Mouse (Mus musculus) spleen, postnatal 36 days (tissue): Measurements from ENCODE around the gene Eif5a2.
"Not testable (repeated sequence)": the region's sequence is repeated elsewhere in the genome, so short reads cannot be mapped to it uniquely, and the experiment has no call there.

Experiments used
- DNase-seq, 2 experiments: peaks; one replicate each; pipeline ENCODE4 v3.0.0; 2022; ENCODE audit warnings: low spot score in 2 of 2, mixed read lengths in 1 of 2

Gene Eif5a2

DNA sequence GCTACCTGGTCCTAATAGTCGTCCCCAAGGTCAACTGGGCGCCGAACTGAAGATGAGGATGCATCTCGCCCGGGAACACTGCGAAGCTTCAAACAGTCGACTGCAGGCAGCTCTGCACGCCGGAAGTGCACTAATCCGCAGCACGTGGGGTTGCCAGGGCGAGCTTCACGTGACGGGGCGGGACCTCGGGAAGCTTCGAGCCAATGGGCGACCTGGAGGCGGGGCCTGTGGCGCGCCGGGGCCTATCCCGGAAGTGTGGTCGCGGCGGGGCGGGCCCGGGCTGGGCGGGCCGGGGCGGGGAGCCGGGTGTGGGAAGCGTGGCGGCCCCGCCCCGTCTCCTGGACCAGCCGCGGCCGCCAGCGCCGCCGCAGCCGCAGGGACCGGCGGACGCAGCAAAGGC, at the start of gene Eif5a2:
Gene Eif5a2 (plus strand): TSS at position 283 of the 400 bp plus-strand sequence.
- DNase-seq, result peak; percentile 90 to 93

DNA sequence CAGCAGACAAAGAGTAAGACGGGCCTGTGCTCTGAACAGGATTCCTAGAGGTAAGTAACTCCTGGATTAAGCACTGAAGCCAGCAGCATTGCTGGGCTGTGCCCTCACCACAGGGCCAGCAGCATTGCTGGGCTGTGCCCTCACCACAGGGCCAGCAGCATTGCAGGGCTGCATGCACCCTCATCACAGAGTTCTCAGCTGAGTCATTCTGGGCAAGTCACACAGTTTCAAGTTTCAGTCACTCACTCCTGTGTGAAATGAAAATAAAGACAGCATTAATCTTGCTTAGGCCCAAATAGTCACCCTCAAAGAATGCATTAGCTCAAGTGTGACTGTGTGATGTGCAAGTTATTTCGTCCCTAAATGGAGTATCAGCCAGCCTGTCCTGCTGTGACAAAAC, 46.4 kb upstream of the Eif5a2 start:
- DNase-seq, result no peak

DNA sequence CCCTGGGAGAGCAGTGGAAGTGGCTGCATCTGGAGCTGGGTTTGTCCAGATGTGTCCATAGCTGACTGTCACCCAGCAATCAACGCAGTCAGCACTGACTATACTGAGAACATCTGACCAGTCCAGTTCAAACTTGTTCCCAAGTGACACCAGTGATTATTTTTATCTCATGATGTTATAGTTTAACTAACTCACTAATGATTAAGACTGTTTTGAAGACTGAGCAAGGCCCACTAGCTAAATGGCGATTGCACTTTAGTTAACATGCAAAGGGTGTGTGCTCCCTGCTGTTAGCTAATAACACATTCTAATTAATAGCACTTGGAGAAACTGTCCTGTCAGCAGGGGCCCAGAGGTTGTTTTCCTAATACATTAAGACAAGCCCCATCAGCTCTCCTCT, 44.1 kb upstream of the Eif5a2 start:
- no peak for DNase-seq

DNA sequence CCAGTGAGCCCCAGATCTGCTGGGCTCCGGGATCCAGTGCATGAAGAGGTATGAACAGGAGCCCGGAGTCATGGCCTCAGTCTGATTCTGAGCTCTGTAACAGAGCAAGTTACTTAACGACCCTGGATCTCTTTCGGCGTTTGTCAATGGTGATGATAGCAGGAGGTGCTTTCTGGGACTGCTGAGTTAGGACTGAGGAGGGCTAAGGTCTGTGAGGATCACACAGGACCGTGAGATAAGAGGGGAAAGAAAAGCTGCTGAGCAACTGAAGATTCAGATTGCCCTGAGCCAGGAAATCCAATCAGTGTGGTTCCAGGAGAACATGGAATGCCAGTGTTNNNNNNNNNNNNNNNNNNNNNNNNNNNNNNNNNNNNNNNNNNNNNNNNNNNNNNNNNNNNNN, 40.7 kb upstream of the Eif5a2 start:
- DNase-seq, result no peak

DNA sequence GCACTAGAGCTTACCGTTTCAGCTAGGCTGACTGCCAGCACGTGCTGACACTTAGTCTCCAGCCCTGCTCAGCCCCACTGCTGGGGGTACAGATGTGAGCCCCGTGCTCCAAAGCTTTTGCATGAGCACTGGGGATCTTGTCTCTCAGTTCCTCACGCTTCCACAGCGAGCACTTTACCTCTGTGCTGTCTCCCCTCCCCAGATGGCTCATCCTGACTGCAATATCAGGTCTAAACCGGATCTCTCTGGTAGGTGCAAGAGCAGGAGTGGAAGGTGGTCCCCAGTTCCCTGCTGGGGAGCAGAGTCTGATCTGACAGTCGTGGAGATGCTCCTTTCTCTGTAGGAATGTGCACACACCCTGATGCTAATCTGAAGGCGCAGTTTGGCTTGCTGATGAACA, 37.8 kb upstream of the Eif5a2 start:
- DNase-seq, result no peak

DNA sequence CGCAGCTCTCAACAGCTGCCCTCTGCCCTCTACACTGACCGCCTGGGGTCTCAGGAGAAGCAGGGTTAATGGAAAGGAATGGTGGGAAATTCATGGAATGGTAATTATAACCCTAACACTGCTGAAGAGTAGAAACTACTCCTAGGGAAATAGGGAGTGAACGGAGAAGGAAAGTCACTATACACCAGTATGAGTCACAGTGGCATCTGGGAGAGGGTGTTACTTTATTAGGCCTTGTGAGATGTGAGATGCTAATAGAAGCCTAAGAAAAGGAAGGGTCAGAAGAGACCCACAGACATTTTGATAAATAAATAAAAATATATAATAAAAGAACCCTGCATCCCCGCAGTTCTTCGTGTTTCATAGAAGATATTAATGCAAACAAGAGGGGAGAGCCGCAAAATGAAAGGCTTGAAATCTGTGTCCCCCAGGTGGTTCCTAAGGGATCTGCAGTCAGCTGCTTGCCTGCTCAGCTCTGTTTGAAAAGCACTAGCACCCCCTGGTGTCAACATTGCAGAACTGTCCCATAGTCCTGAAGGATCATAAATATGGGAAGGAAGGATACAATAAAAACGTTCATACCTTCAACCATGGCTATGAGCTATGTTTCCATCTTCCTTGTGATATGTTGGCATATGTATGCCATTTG, 35.1 kb upstream of the Eif5a2 start:
- DNase-seq, result peak; percentile 43 to 62

DNA sequence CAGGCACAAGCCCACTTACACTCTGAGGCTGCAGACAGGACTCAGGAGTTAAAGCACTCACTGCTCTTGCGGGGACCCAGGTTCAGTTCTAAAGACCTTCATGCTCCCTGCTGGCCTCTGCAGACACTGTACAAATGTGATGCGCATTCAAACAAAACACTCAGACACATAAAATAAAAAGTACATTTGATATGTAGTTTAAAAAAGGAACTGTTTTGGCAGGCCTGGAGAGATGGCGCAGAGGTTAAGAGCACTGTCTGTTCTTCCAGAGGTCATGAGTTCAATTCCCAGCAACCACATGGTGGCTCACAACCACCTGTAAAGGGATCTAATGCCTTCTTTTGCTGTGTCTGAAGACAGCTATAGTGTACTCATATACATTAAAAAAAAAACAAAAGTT, 32.9 kb upstream of the Eif5a2 start:
- DNase-seq, result no peak

DNA sequence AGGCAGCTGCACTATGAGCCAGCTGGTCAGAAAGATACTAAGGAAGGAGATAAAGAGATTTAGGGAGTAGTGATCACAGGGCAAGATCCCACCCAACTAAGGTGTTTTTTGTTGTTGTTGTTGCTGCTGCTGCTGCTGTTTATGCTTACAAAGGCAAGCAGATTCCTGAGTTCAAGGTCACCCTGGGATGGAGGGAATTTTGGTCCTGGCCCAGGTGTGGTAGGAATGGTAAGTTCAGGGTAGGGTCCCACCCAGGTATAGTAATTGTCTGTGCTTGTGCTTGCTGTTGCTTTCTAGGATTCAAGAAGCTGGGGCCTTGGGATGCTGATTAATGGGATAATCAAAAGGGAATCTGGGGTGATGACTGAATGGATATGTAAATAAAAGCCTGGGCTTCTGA, 32.1 kb upstream of the Eif5a2 start:
- no peak for DNase-seq

DNA sequence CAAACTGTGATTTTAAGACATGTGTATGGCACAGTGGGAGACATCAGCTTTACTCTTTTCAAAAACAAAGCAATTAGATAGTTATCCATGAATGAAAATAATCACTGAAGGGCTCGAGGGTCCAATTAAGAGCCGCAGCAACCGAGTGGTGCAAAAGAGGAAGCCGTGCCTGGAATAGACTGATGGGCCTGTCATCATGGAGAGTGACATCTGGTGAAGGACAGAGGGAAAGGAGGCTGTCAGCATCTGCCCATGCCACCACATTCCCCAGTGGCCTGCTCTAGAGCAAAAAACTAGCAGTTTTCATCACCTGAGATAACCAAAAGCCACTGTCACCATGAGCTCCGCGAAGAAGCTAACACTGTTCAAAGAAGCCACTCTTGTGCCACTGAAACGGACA, 25.6 kb upstream of the Eif5a2 start:
- no peak for DNase-seq

DNA sequence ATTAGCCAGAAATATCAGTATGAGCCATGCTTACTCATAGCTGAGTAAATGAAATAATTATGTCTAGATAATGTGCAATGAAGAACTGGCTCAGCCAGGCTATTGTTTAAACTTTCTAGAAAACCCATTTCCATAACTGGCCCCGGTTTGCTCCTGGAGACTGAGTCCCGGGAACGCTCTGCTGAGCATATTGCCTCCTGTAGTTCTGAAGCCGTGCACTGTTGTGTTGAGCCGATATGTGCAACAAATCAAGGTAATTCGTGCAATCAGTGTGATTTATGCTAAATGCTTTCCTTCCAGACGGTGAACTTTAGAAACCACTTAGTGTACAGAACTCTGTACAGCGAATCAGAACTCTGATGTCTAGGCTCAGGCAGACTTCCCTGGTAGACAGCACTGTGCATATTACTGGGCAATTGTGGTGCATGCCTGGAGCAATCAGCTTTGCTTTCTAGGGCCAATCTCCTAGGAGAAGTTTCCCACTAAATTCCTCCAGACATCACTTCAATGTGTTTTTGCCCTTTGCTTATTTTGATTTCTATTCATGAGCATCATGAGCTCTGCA, 19.8 kb upstream of the Eif5a2 start:
- no peak for DNase-seq

DNA sequence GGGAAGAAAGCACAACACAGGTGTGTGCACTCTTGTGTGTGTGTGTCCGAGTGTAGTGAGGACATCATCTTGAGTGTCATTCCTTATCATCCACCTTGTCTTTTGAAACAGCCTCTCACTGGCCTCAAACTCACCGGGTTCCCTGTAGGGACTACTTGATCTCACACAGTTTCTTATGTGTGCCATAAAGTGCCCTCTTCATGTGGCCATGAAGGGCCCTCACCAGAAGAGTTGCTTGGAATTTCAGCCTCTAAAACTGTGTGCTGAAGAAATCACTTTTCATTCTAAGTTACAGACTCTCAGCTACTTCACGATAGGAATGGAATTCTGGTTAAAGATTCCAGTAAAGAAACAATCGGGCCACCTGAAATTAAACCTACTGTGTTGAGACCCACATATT, 14.1 kb upstream of the Eif5a2 start:
- DNase-seq, result no peak

DNA sequence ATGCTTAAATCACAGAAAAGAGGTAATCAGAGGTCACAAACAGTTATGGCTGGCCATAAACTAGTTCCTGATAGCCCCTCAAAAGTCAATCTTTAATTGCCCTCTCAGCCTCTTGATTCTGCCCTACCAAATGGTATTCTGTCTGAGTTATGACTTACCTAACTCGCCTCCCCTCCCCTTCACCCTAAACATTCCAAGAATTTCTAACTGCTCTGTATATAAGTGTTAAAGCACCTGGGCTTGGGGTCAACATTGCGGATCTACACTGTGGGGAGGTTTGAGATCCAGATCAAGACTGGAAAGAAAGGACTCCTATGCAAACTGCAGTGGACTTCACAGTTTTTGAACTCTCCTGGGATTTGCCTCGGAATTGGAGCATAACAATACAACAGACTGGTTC, 12.9 kb upstream of the Eif5a2 start:
- DNase-seq, result no peak

DNA sequence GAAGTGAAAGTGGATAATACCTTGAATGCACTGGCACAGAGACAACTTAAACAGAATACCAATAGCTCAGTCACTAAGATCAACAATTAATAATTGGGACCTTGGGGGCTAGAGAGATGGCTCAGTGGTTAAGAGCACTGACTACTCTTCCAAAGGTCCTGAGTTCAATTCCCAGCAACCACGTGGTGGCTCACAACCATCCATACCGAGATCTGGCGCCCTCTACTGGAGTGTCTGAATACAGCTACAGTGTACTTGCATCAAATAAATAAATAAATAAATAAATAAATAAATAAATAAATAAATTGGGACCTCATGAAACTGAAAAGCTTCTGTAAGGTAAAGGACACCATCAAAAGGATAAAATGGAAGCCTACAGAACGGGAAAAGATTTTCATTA, 8.2 kb upstream of the Eif5a2 start:
- DNase-seq, result not testable (repeated sequence)

DNA sequence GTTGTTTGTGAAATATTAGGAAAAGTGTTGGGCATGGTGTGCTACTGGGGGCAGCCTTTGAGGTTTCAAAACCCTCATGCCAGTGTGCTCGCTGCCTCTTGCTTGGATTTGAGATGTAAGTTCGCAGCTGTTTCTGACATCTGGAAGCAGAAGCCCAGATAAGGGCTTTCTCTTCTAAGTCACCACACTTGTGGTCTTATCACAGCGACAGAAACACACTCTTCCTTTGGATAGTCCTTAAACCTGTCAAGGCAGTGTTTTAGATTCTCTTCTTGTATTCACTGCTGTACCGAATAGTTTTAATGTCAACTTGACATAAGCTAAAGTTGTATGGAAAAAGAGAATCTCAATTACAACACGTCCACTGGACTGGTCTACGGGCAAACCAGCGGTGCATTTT, 5.7 kb upstream of the Eif5a2 start:
- peak in 1 of 2 experiments; percentile 25 for DNase-seq

DNA sequence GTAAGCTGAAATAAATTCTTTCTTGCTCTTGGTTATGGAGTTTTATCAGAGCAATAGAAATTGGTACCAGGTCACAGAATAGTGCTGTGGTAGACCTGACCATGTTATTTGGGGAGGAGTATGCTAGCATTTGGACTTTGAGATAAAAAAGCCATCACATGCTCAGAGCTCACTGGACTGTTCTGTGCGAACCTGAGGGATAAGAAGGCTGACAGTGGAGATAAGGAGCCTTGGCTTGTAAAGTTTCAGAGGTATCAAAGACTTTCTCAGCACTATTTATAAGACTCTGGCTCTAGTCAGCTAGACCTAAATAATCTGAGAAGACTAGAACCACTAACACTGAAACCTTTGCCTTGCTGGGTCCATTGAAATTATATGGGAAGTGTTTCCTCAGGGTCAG, 5.1 kb upstream of the Eif5a2 start:
- DNase-seq, result peak; percentile 10 to 38

DNA sequence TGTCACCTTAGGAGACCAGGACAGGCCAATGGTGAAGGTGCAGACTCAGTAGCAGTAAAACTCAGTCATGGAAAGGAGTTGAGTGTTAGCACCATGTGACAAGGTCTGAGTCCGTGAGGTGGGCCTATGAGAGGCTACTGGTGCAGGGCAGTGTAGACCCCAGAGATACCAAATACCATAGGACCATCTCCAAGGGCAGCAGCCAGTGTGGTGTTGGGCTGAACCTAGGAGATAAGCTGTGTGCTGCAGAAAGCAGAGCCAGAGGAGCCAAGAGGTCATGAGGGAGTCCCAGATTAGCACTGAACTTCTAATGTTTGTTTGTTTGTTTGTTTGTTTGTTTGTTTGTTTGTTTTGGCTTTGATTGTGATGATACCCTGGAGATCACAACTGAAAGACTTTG, 4.6 kb upstream of the Eif5a2 start:
- DNase-seq, result peak in 1 of 2 experiments; percentile 7

DNA sequence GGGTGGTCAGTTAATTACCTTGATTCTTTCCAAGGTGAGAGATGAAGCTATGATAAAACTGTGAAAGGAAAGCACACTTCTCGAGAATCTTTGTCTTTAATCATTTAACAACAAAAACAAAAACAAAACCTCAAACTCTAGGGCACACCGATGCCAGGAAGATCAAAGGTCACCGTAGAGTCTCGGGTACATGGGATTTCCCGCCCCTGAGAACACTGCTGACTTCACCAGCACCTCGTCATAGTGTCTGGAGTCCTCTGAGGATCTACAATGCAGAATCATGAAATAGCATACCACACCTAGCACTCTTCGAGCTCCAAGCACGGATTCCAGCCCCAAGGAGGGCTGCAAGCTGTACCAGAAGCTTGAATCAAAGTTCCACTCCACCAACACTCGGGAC, 565 bp upstream of the Eif5a2 start:
- no peak for DNase-seq

DNA sequence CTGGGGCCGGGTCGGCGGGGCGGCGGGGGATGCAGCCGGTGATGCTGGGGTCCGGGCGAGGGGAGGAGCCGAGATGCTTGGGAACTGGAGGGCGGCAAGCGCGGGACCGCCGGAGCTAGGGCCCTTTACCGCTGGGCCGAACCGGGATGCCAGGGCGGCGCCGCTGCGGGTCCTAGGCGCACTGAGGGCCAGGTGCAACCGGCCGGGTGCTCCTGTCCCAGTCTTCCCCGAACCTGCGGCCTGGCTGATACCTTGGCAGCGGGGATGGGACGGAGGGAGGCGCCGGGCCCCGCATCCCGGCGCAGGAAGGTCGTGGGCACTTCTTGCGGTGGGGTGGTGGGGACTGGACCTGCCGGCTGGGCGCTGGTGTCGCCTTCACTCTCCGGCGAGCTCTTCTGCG, 346 bp downstream of the Eif5a2 start:
- DNase-seq, result no peak

DNA sequence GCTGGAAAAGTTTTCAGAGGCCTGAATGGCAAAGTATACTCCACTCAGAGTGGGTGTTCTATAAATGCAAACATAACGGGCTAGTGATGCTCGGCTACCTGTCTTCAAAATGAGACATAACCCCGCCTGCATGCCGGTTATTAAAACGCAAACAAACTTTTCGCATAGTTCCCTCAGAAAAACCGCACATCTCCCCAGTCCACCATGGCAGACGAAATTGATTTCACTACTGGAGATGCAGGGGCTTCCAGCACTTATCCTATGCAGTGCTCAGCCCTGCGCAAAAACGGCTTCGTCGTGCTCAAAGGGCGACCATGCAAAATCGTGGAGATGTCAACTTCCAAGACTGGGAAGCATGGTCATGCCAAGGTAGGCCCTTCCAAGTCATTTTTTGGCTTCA, 772 bp downstream of the Eif5a2 start:
- no peak for DNase-seq

DNA sequence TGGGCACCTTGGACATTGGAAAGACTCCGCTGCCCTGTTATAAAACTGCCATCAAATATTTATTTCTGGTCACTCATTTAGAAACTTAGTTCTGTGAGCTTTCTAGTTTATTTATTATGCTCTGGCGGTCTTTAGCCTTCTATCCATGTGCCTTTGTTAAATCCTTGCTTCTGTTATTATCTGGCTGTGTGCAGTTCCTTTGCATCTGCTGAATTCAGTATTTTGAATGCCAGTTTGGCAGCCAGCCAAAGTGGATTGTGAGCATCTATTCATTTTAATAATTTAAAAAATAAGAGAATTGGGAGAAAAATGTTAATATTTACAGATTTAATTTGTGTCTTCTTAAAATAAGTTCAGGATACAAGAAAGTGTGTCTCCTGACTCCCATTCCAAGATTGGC, 3.1 kb downstream of the Eif5a2 start:
- DNase-seq, result no peak

DNA sequence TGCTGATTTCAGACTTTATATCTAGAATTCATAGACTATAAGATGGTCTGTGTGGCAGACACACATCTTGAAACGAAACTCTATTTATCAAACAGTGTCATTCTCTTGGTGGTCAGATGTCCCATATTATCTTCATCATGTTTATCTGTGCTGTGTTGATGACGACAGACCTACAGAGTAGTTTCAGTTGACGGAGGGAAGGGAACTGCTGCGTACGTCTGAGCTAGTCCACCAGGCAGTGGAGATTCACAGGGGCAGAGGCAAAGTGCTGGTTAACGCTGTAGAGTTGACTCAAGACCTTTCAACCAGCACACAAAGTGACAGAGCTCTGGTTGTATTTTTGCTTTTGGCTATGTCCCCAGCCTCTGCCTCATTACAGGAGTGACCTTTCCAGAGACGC, 13.8 kb downstream of the Eif5a2 start:
- no peak for DNase-seq

DNA sequence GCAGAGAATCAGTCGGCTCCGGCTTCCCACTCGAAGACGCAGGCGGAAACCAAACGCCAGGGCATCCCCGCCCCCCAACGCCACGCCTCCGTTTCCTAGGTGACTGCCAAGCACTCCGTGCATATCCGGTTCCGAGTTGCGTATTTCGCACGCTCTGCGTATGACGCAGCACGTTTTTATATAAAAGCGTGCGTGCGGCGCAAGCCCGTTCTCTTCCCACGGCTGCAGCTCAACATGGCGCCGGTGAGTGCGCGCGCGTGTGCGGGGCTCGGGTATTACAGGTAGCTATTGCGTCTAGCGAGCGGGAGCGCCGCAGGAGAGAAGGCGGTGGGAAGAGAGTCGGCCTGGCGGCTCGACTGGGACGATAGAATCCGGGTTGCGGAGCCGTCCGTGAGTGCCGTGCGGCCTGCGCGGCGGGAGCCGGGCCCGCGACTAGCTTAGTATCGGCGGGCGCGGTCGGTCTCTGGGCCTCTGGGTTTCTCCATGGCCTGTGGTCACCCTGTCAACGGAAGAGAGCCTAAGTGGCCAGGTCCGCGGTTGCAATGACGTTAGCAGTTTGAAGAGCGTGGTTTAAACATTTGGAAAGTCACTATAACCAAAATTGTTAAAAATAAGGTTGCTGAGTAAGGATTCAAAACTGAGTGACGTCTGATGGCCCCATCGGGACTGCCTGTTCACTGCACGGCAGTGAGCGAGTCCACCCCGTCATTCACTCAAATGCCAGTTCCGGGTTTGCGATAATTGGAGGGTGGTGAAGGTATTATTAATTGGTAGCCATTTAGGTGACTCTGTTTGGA, 24.4 kb downstream of the Eif5a2 start, which contains the start of gene Rpl22l1:
Gene Rpl22l1 (plus strand): TSS at position 136 of the 797 bp plus-strand sequence.
- peak; percentile 98 for DNase-seq

DNA sequence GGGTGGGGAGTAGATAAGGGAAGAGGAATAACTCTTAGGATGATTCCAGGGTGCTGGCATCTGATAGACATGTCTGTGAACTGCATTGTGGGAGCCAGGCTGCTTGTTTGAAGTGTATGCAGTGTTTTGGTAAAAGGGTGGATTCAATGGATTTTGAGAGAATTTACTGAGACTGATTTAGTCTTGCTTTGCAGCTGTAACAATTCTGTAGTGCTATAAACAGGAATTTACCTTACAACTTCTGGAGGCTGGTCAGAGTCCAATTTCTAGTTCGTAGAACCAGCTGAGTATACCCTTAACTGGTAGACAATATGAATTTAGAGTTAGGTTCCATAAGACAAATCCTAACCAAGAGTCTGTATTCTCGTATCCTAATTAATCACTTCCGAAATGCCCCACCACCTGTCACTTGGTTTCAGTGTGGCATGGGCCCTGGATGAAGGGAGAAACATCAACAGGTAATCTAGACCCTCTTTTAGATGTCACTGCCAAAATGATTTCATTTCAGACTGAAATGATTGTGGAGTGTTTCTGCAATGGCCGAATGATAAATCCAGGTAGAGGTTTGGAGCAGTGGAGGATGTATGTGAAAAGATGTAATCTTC, 27.1 kb downstream of the Eif5a2 start:
- DNase-seq, result no peak
